Mouse (Mus musculus) MEL (cell line): ENCODE data around the gene Mcl1.

Source experiments
- CHD2 ChIP-seq: IDR thresholded peaks from 2 replicates; pipeline ENCODE4 v1.6.1; 2011; ENCODE audit warnings: low read length, improper control_type of control experiment
- CTCF ChIP-seq, 3 experiments: IDR thresholded peaks in 2 of 3; conservative IDR thresholded peaks in 1 of 3; 2 replicates each; pipeline ENCODE4 v1.5.1; 2011 to 2012; ENCODE audit warnings: low read length in 3 of 3, low read depth in 2 of 3, mild to moderate bottlenecking in 2 of 3, improper control_type of control experiment in 1 of 3, inconsistent platforms in 1 of 3, mixed read lengths in 1 of 3, moderate library complexity in 1 of 3; ENCODE audit not compliant: control insufficient read depth in 1 of 3, insufficient read depth in 1 of 3, poor library complexity in 1 of 3, severe bottlenecking in 1 of 3
- MEF2A ChIP-seq: IDR thresholded peaks from 2 replicates; pipeline ENCODE4 v1.6.1; 2014; ENCODE audit warnings: low read depth, mild to moderate bottlenecking, inconsistent platforms, low read length, improper control_type of control experiment; ENCODE audit not compliant: poor library complexity, insufficient replicate concordance, severe bottlenecking; ENCODE audit errors: extremely low read depth
- NELFE ChIP-seq: IDR thresholded peaks from 2 replicates; pipeline ENCODE4 v1.6.1; 2011; ENCODE audit warnings: low read depth, low read length, improper control_type of control experiment
- POLR2A ChIP-seq, 2 experiments: IDR thresholded peaks; 2 replicates each; pipeline ENCODE4 v1.6.1; 2011 to 2012; ENCODE audit warnings: low read length in 2 of 2, mild to moderate bottlenecking in 2 of 2, control low read depth in 1 of 2, improper control_type of control experiment in 1 of 2, low read depth in 1 of 2, moderate library complexity in 1 of 2; ENCODE audit not compliant: control insufficient read depth in 1 of 2, insufficient read depth in 1 of 2, poor library complexity in 1 of 2
- TBP ChIP-seq: IDR thresholded peaks from 2 replicates; pipeline ENCODE4 v1.8.0; 2011; ENCODE audit warnings: low read depth, low read length, improper control_type of control experiment
- ZC3H11A ChIP-seq: IDR thresholded peaks from 2 replicates; pipeline ENCODE4 v1.6.1; 2012; ENCODE audit warnings: low read depth, mild to moderate bottlenecking, inconsistent platforms, low read length, improper control_type of control experiment
- ZNF384 ChIP-seq: IDR thresholded peaks from 2 replicates; pipeline ENCODE4 v1.6.1; 2012; ENCODE audit warnings: low read depth, mild to moderate bottlenecking, inconsistent platforms, low read length, improper control_type of control experiment

DNA sequence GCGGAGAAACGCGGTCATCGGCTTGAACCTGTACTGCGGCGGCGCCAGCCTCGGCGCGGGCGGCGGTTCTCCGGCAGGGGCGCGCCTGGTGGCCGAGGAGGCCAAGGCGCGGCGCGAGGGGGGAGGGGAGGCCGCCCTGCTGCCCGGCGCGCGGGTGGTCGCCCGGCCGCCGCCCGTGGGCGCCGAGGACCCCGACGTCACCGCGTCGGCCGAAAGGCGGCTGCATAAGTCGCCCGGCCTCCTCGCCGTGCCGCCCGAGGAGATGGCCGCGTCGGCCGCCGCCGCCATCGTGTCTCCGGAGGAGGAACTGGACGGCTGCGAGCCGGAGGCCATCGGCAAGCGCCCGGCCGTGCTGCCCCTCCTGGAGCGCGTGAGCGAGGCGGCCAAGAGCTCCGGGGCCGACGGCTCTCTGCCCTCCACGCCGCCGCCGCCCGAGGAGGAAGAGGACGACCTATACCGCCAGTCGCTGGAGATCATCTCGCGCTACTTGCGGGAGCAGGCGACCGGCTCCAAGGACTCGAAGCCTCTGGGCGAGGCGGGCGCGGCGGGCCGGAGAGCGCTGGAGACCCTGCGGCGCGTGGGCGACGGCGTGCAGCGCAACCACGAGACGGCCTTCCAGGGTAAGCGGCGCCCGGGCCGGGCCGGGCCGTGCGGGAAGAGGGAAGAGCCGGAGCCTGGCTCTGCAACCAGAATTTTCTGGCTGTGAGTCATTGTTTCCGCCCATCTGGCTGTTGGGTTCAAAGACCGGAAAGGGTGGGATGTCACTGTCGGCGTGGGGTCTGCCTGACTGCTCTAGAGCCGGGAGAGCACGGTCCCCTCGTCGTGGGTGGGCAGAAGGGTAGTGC lies 502 bp downstream of the Mcl1 start:
- TF ChIP-seq CTCF (IDR thresholded peaks at IDR 0.05 in 2 of 3, conservative IDR thresholded peaks at IDR 0.05 in 1 of 3; ENCODE audit: control insufficient read depth in 1 of 3, insufficient read depth in 1 of 3, low read depth in 2 of 3, low read length in 3 of 3, poor library complexity in 1 of 3, severe bottlenecking in 1 of 3) (no peak), CHD2 (no peak), ZC3H11A (no peak), MEF2A (no peak), TBP (no peak), NELFE (no peak), POLR2A (IDR thresholded peaks at IDR 0.05; ENCODE audit: control insufficient read depth in 1 of 2, insufficient read depth in 1 of 2, low read depth in 1 of 2, low read length in 2 of 2, poor library complexity in 1 of 2) (no peak), ZNF384 (no peak)
